Mouse (Mus musculus) ES-E14 (cell line): ENCODE results near the gene Prr15l.

Experiments
- CHD2 ChIP-seq: IDR thresholded peaks from 2 replicates; pipeline ENCODE4 v1.6.1; 2014; ENCODE audit warnings: mild to moderate bottlenecking, low read depth, low read length, inconsistent platforms
- MAFK ChIP-seq: IDR thresholded peaks from 2 replicates; pipeline ENCODE4 v1.6.1; 2014; ENCODE audit warnings: mild to moderate bottlenecking, low read depth, low read length, inconsistent platforms; ENCODE audit not compliant: insufficient read depth
- ZC3H11A ChIP-seq: IDR thresholded peaks from 2 replicates; pipeline ENCODE4 v1.6.1; 2012; ENCODE audit warnings: low read depth, mild to moderate bottlenecking, inconsistent platforms, low read length, borderline replicate concordance
- ZNF384 ChIP-seq: IDR thresholded peaks from 2 replicates; pipeline ENCODE4 v1.6.1; 2012; ENCODE audit warnings: low read depth, low read length, inconsistent platforms

DNA sequence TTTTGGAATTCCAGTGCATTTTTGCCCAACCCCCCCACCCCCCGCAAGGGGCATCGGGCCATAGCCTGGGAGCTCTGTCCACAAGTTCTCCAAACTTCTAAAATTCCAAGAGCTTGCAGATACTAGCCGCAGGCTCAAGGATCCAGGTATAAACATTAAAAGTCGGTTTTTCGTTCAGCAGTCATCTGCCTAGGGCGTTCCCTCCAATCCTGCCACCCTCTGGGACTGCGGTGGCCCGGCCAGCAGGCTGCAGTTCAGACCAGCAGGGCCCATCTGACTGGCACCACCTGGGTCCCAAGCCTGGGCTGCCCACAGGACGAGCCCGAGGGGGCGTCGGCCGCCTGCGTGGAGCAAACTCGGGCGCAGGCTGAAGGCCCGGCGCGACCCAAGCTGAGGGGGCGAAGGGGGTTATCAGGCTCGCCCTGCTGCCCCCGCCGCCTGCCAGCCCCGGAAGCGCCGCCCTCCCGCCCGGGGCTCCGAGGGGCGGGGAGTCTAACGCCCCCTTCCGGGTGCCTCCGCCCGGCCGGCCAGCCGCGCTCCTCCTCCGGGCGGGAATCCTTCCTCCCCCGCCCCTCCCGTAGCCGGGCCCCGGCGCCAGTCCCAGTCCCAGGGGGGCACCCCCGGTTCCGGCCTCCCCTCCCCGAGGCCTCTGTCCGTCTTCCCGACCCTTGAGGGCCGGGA lies 49.1 kb downstream of the Prr15l start:
- no peak for TF ChIP-seq ZC3H11A
- no peak for TF ChIP-seq ZNF384
- TF ChIP-seq CHD2 = no peak
- TF ChIP-seq MAFK = no peak
